Mouse (Mus musculus): ENCODE data around the gene Popdc2. TPM values are rescaled to one million over a fixed set of nuclear protein-coding genes. Genes with fewer than 3 reads are reported as not detected.

The Popdc2 gene
- total RNA-seq, 1 experiment from 2014 or later = not detected

DNA sequence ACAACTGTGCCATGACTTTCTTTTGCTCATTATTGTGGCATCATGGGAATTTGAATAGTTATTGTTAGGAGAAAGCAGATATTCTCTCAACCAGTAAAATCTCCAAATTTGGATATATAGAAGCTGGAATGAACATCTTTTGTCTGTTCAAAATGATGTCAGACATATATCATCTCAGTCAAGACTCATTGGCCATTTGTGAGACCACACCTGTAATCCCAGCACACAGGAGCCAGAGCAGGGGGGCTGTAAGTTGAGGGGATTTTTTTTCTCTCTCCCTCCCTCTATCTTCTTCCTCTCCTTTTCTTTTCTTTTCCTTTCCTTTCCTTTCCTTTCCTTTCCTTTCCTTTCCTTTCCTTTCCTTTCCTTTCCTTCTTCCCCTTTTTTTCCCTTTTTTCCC, 9.2 kb upstream of the Popdc2 start:
- ATAC-seq (replicated peaks; ENCODE audit: insufficient number of reproducible peaks, low FRiP score, low TSS enrichment, poor library complexity, severe bottlenecking) = no peak

DNA sequence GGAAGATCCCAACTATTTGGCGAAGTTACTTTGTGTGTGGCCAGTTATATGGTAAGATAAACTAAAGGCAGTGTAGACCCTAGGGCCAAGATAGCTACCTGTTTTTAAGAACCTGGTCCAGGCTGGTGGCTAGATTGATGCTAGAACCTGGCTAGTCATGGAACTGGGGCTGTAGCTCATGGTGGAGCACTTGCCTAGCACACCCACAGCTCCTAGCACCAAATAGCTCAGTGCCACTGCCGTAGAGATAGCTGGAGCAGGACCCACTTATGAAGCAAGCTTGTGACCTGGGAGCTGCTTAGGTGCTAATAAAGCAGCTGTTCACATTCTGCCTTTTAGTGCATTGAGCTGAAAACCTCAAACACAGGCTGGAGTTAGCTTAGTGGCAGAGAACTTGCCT, 8.4 kb upstream of the Popdc2 start:
- no peak for ATAC-seq (replicated peaks; ENCODE audit: insufficient number of reproducible peaks, low FRiP score, low TSS enrichment, poor library complexity, severe bottlenecking)

DNA sequence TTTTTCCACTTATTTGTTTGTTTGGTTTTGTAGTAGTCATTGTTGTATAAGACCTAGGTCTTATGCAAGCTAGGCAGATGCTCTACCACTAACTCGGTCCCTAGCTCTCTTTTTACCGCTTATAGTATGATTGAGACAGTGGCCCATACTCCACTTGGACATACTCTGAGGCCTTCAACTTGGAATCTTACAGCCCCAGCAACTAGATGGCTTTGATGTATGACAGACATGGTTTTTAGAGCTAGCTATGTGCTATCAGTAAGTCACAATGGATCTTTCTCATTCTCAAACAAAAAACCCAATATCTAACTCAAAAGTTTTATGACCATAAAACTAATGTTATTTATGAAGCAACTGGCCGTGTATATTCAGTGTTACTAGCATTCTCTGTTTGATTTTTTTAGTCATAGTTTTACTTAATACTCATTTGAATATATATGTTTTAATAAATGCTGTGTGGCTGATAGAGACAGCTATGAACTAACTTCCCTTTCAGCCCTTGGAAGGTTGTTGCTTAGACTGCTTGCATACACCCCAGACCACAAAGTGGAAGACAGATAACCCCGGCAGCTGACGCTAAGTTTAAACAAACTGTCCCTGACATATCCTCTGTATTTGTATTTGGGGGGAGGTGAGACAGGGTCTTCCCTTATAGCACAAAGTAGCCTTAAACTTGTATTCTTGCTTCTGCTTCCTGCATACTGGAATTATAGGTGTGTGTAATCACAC, 7.7 kb upstream of the Popdc2 start:
- no peak for ATAC-seq (replicated peaks; ENCODE audit: insufficient number of reproducible peaks, low FRiP score, low TSS enrichment, poor library complexity, severe bottlenecking)

DNA sequence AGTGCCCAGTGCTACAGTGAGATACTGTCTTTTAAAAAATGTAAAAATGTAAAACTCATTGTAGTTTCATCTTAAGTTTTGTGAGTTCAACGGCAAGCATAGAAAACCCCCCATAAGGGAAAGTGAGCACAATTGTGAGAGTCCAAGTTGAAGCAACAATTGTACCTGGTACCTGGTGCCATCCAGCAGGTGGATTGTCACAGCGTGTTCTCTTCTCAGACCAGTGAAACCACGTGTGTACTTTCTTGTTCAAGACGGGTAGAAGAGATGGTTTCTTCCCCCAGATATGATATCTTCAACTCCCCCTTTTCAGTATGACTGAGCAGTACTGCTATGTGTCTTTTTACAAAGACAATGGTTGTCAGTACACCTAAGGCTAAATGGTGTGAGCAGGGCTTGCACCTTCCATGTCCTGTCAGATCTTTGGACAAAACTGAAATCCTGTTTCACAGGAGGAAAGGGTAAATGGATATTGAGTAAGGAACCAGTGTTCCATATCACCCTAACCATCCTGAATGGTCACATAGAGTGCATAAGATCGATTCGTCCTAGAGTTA, 3.7 kb upstream of the Popdc2 start:
- no peak for ATAC-seq (replicated peaks; ENCODE audit: insufficient number of reproducible peaks, low FRiP score, low TSS enrichment, poor library complexity, severe bottlenecking)

DNA sequence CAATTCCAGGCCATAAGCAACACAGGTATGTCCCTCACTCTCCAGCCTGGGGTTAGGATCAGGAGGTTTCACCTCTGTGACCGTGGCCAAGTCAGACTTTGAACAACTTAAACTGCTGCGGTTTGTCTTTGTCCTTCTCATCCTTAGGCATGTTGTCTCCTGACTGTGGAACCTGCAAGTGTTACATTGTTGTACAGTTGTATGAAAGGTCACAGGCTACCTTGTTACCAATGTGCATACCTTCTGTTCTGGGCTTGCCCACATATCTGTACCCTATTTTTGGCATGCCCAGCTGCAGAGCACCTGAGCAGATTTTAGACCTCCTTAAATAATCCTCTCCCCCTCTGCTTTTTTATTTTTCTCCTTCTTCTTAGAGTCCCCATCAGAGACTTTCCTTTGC, 2.8 kb upstream of the Popdc2 start:
- ATAC-seq (replicated peaks; ENCODE audit: insufficient number of reproducible peaks, low FRiP score, low TSS enrichment, poor library complexity, severe bottlenecking) = no peak

DNA sequence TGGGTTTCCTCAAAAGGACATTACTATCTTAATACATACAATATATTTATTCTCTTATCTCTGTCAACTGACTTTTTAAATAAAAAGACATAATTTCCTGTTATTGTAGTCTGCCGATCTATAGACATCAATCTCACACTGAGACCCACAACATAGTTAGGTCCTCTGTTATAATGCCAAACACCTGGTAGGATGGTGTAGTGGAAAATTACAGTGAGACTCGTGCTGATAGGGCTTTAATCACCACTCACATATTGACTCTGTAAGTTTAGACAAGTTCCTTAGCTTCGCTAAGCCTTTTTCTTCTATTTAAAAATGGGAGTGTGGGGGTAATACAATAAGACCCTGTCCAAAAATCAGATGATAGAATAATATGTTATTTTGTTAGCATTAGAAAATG, 2.2 kb upstream of the Popdc2 start:
- ATAC-seq (replicated peaks; ENCODE audit: insufficient number of reproducible peaks, low FRiP score, low TSS enrichment, poor library complexity, severe bottlenecking) = no peak

DNA sequence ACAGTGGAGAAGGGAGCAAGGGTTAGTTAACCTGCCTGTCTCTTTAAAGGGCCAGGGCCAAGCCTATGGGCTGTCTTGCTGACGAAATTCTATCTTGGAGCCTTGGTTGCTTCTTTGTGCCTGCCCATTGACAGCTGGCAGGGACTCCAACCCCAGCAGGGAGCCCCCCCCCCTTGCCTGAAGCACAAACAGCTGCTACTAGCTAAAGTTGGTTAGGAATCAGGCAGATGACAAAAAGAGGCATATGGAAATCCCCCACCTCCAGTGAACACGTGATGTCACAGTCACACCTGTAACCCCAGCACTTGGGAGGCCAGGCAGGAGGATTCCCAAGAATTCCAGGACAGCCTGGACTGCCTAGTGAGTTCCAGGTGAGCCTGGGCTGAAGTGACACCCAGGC, 1.7 kb upstream of the Popdc2 start:
- ATAC-seq (replicated peaks; ENCODE audit: insufficient number of reproducible peaks, low FRiP score, low TSS enrichment, poor library complexity, severe bottlenecking) = no peak

DNA sequence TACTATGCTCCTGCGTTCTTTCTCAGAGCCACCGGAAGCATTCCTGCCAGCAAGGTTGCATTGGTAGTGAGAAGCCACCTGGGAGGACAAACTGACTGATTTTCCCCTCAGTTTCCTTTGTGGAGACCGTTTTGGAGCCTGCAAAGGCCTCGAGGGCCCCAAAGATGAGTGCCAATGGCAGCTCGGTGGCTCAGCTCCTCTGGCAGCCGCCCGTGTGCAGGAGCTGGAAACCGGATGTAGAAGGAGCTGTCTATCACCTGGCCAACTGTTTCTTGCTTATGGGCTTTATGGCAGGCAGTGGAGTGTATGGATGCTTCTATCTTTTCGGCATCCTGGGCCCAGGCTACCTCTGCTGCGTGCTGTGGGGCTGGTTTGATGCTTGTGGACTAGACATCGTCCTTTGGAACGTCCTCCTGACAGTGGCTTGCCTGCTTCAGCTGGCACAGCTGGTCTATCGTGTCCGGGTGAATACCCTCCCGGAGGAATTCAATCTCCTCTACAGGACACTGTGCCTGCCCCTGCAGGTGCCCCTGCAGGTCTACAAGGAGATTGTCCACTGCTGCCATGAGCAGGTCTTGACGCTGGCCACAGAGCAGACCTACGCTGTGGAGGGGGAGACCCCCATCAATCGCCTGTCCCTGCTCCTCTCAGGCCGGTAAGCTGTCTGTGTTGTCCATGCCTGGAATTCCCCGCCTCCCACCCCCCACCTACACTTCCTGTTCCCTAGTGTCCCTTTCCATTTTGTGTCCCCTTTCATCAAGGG, 665 bp downstream of the Popdc2 start:
- ATAC-seq (replicated peaks; ENCODE audit: insufficient number of reproducible peaks, low FRiP score, low TSS enrichment, poor library complexity, severe bottlenecking) = no peak

DNA sequence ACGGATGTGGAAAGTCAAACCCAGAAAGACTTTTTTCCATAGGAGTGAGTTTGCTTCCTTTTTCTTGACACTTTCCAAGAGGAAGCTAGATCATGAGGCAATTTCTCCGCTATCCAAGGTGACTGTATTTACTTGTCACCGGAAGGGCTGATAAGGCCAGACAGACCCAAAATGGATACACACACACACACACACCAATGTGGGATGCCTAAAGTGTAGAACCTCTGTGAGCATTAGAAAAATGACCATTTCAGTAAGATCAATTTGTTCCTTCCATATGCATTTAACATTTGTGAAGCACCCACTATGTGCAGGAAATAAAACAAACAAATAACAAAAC, 1.2 kb downstream of the Popdc2 start:
- no peak for ATAC-seq (replicated peaks; ENCODE audit: insufficient number of reproducible peaks, low FRiP score, low TSS enrichment, poor library complexity, severe bottlenecking)

DNA sequence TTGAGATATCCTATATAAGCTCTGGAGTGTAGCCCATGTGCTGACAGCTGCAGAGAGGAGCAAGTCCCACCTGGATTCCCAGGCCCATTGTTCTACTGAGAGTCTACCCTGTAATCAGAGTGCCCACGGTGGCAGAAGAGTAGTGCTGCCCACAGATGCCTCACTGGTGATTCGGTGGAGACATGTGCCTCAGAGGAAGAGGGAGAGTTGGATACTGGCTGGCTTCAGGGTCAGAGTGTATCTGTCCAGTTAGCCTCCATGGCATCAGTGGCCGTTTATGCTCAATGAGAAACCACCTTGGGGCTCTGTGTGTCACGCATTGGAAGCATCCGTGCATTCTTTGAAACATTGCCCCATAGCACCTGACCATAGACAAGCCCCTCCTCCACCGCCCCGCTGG, 1.6 kb downstream of the Popdc2 start:
- ATAC-seq (replicated peaks; ENCODE audit: insufficient number of reproducible peaks, low FRiP score, low TSS enrichment, poor library complexity, severe bottlenecking) = no peak

DNA sequence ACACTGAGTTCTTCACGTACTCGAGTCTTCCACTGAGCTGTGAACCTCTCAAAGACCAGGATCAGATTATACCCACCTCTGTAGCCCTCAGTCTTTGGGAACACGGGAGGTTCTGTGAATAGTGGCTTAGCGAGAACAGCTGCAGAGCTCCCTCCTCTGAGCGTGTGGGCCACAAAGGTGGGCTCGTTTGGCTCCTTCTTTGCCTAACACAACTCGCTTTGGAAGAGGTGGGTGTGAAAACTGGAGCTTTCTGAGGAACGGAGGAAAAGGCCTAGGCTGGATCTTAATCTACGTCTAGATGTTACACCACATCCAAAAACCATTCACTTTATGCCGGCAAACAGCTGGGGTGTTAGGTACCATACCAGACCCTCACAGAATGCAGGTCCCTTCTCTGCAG, 3.4 kb downstream of the Popdc2 start:
- no peak for ATAC-seq (replicated peaks; ENCODE audit: insufficient number of reproducible peaks, low FRiP score, low TSS enrichment, poor library complexity, severe bottlenecking)

DNA sequence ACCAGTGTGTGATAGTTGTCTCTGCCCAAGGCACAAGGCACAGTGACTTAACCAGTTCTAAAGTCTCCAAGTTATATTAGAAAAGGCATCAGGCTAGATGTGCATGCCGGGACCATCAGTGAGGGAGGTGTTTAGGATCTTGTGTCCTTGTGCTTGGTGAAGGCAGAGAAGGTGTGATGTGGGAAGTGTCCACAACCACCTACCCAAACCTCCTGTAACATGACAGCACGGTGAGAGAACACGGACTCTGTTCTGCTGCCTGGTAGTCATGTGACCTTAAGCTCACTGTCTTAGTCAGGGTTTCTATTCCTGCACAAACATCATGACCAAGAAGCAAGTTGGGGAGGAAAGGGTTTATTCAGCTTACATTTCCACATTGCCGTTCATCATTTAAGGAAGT, 4.2 kb downstream of the Popdc2 start:
- no peak for ATAC-seq (replicated peaks; ENCODE audit: insufficient number of reproducible peaks, low FRiP score, low TSS enrichment, poor library complexity, severe bottlenecking)

DNA sequence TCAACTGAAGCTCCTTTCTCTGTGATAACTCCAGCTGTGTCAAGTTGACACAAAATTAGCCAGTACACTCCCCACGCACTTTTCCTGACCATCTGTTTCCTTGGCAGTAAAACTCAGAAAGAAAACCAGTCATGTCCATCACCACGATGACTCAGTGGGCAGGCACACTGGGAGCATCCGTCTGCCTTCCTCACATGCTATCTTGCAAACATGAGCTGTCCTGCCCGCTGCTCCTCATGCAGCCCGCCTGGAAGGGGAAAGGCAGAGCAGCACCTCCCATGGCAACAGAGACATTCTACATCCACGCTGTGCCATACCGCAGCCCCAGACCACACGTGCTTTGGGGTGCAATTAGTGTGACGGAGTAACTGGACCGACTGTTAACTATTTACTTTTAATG, 6.3 kb downstream of the Popdc2 start:
- ATAC-seq (replicated peaks; ENCODE audit: insufficient number of reproducible peaks, low FRiP score, low TSS enrichment, poor library complexity, severe bottlenecking) = no peak

DNA sequence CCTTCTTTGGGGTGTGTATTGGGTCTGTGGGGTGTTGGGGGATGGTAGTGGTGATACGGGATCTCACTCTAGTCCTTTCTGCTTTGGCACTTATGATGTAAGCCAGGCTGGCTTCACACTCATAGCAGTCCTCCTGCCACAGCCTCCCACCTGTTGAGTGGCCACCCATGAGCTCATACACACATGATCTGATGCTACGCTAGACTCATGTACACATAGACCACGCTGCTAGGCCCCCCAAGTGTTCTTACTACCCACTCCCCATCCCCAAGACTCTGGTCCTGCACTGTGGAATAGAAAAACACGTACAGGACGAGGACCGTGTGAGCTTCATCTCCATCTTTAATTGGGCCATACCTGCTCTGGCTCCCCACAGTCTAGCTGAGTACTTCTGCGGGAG, 7.0 kb downstream of the Popdc2 start:
- no peak for ATAC-seq (replicated peaks; ENCODE audit: insufficient number of reproducible peaks, low FRiP score, low TSS enrichment, poor library complexity, severe bottlenecking)

DNA sequence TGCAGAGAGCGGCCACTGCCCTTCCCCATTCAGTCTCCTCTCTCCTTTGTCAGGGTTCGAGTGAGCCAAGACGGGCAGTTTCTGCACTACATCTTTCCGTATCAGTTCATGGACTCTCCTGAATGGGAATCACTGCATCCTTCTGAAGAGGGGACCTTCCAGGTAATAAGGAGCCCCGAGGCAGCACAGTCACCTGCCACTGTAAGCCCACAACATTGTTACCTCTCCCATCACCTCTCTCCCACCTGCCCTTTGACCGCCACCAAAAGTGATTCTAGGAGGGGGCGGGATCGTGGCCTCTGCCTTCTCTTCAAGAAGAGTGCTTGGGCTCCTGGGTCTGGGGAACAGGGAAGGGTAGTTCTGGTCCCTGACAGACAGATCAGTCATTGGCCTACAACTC, 7.4 kb downstream of the Popdc2 start:
- ATAC-seq (replicated peaks; ENCODE audit: insufficient number of reproducible peaks, low FRiP score, low TSS enrichment, poor library complexity, severe bottlenecking) = no peak

DNA sequence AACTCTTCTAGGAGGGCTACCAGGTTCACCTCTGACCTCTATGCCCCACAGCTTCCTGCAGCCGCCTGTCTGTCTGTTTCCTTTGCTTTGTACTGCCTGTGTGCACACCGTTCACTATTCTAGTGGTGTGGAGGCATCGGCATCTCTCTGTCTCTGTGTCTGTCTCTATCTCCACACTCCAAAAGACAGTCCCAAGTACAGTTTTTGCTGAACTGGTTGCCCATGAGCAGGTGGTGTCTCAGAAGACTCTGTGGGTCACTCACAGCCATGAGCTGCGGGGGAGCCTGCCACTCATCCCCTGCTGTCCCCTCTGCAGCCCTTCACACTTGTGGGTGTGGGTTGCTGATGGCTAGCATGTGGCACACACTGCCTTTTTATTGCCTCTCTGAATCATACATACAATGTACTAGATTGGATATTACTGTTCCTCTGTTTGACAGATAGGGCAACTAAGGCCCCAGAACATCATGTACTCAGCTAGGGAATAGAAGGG, 8.0 kb downstream of the Popdc2 start:
- ATAC-seq (replicated peaks; ENCODE audit: insufficient number of reproducible peaks, low FRiP score, low TSS enrichment, poor library complexity, severe bottlenecking) = no peak

DNA sequence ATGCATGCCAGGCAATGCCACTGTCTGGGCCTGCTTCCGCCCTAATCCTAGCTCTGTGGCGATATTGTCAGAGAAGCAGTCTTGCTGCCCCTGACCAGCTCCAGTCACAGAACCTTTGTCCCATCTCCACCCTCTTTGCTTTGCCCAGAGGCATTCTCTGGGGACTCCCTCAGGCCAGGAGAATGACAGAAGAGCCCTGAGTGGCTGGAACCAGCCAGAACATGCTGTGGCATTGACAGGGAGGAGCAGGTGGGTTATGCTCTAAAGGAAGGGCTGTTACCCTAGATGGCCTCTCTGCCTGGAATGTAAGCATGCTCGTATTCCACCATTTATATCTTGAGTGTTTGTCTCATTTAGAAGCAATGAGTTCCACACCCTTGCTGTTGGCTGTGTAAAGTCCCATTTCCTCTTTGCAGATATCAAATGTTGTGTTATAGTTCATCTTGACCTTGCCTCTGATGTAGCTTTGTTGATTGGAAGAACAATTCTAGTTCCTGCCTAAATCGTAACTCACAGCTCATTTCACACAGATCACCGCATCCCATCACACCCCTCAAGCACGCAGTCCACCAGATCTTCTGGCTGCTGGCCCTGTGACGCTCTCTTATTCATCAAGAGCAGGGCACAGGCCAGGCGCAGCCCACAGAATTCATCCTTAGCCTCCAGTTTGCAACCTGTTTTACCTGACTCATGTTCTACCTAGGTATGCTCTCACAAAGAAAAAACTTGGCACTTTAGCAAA, 8.8 kb downstream of the Popdc2 start:
- ATAC-seq (replicated peaks; ENCODE audit: insufficient number of reproducible peaks, low FRiP score, low TSS enrichment, poor library complexity, severe bottlenecking) = no peak

DNA sequence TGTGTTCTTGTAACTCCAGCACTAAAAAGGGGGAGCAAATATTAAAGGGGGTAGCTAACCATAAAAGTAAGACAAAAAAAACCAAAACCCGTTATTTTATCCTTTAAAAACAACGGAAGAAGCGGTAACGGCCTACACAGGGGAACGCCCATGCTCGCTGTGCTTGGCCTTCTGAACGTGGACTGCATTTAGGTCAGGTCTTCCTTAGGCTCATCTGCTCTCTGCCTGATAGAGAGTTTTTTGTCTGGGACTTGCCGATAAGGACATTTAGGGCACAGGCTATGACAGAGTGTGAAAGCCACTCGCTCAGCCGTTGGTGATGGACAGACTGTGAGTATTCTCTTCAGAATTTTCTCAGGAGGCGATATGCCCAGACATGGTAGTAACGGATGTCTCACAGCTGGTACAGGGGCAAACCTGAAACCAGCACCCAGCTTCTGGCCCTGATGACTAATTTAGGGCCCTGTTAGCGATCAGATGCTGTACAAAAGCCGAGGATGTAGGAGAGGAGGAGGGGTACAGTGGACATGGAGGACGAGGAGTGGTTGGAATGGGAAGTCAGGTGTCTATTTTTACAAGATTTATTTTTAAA, 9.8 kb downstream of the Popdc2 start:
- no peak for ATAC-seq (replicated peaks; ENCODE audit: insufficient number of reproducible peaks, low FRiP score, low TSS enrichment, poor library complexity, severe bottlenecking)

DNA sequence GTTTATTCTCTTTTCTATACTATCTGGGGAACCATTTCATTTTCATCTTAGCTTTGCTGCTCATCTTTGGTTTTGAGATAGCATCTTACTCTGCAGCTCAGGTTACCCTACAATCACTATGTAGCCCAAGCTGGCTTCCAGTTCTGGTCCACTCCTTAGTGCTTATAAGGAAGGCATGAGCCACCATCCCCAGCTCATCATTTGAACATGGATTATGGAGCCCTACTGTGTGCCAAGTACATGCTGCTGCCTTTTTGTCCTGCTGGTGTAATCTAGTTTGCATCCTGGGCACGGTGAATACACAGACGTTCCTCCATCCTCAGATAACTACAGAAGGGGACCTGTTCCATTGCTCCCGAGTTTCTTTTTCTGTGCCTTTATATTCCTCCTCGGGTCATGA, 10.9 kb downstream of the Popdc2 start:
- no peak for ATAC-seq (replicated peaks; ENCODE audit: insufficient number of reproducible peaks, low FRiP score, low TSS enrichment, poor library complexity, severe bottlenecking)

Data from monocyte, adult 5-6 weeks (primary cell).